Mouse (Mus musculus) liver, adult 2 months (tissue): Measurements from ENCODE around the gene Zbtb18.

Source experiments
- CTCF ChIP-seq: fragments of 200-500 bp; IDR thresholded peaks from 2 replicates; pipeline ENCODE4 v1.5.1; 2011; ENCODE audit warnings: low read depth, low read length, control low read depth
- POLR2A ChIP-seq: fragments of 200-500 bp; IDR thresholded peaks from 2 replicates; pipeline ENCODE4 v1.6.1; 2011; ENCODE audit warnings: low read length, control low read depth; ENCODE audit not compliant: insufficient read depth; ENCODE audit errors: extremely low read depth

DNA sequence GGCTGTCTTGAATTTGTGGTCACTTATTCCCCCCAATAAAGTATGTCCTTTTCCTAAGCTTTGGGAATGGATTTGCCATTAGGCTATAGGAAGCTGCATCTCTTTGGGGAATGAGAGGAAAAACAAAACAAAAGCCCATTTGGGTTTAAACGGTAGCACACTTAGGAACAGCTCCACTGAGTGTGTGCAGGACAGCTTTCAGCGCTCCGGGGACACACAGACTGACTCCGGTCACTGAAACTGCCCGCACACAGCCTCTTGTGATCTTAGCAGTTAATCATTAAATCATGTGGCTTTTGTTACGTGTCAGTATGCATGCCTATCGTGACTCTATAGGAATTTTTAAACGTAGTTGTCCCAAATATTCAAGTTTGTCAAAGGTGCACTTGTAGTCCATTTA is 11.7 kb downstream of the Zbtb18 start:
- TF ChIP-seq POLR2A, result no peak
- TF ChIP-seq CTCF, result no peak
